Mouse (Mus musculus) cortical plate, adult 2 months (tissue): ENCODE results near the gene Tamm41. TPM values are rescaled to one million over a fixed set of nuclear protein-coding genes. Genes with fewer than 3 reads are reported as not detected.
A peak's percentile ranks its signal among the peaks of the same experiment; 100 is the strongest.

Experiments used
- H3K27ac ChIP-seq: fragments of 200-500 bp; 2 replicates; pipeline ENCODE4 v1.5.1; 2012; ENCODE audit warnings: low read length, control low read depth, inconsistent platforms; ENCODE audit not compliant: insufficient read depth
- H3K4me1 ChIP-seq: fragments of 200-500 bp; 2 replicates; pipeline ENCODE4 v1.6.1; 2011; ENCODE audit warnings: low read length; ENCODE audit not compliant: control insufficient read depth, insufficient read depth
- H3K4me3 ChIP-seq: fragments of 200-500 bp; 2 replicates; pipeline ENCODE4 v1.5.1; 2011; ENCODE audit warnings: mild to moderate bottlenecking, low read length, control low read depth; ENCODE audit not compliant: insufficient read depth
- CTCF ChIP-seq: fragments of 200-500 bp; IDR thresholded peaks from 2 replicates; pipeline ENCODE4 v1.5.1; 2011; ENCODE audit warnings: mild to moderate bottlenecking, control low read depth, low read length; ENCODE audit not compliant: insufficient read depth; ENCODE audit errors: extremely low read depth
- POLR2A ChIP-seq: fragments of 200-500 bp; IDR thresholded peaks from 2 replicates; pipeline ENCODE4 v1.6.1; 2011; ENCODE audit warnings: mild to moderate bottlenecking, low read length, control low read depth; ENCODE audit not compliant: insufficient read depth; ENCODE audit errors: extremely low read depth
- polyA plus RNA-seq: library from polyadenylated mRNA; depleted of rRNA; stranded (reverse); fragments of >200 nt; gene quantifications from 2 replicates; pipeline ENCODE4 v1.2.3, GENCODE M21; 2012

The Tamm41 gene
- polyA plus RNA-seq, 1 experiment, result 18.4 TPM

DNA sequence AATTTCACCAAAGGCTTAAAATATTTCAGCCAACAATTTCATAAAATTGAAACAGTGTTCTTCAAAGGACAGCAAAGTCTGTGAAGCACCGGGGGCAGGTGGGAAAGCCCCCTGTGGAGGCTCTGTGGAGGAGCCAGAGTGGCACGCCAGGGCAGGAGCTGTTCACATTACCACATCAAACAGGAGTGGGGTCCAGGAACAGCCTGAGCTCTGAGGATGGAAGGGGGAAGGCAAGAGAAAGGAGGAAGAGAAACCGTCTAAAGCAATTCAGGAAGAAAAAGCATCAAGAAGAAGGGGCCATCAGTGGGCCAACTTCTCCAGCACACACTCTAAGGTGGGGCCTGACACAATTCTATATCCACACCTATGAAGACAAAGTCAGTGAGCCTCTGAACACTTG lies 31.6 kb downstream of the Tamm41 start:
- no peak overlapping the region for H3K4me3 ChIP-seq
- TF ChIP-seq POLR2A (no peak), CTCF (no peak)
- H3K27ac ChIP-seq, result peak overlapping the region; percentile 2; the same call in 1 of the 2 replicates
- 0 out of 2 replicates have a peak, but pooled peaks cover 1% of the 10 kb centered on the region for H3K4me1 ChIP-seq

GRCm38 (mm10) chr6:115005351-115005890 lies 32.3 kb downstream of the Tamm41 start:
- no peak for TF ChIP-seq POLR2A
- no peak for TF ChIP-seq CTCF
- H3K27ac ChIP-seq, result peak overlapping the region; percentile 9; the same call in 1 of the 2 replicates

GRCm38 (mm10) chr6:115004636-115005035 lies 33.0 kb downstream of the Tamm41 start:
- H3K4me1 ChIP-seq, result 0 out of 2 replicates have a peak, but pooled peaks cover 1% of the 10 kb centered on the region
- H3K4me3 ChIP-seq, result no peak overlapping the region
- H3K27ac ChIP-seq, result 0 out of 2 replicates have a peak overlapping the region, but pooled peaks have one; percentile 9
- peak; percentile 31; the same call in 1 of the 2 replicates for TF ChIP-seq CTCF
- no peak for TF ChIP-seq POLR2A

More at GRCm38 (mm10) chr6:115005351-115005890, 32.3 kb downstream of the Tamm41 start:
- Histone ChIP-seq H3K4me3 (no peak overlapping the region), H3K4me1 (0 out of 2 replicates have a peak, but pooled peaks cover 1% of the 10 kb centered on the region)

- H3K27ac ChIP-seq, result no peak overlapping the region
- no peak for TF ChIP-seq CTCF
- TF ChIP-seq POLR2A, result no peak
- no peak overlapping the region for H3K4me3 ChIP-seq
- H3K4me1 ChIP-seq, result no peaks in the 10 kb centered on the region
Measured at GRCm38 (mm10) chr6:114998374-114999031, 39.2 kb downstream of the Tamm41 start.

GRCm38 (mm10) chr6:114997471-114997870 lies 40.2 kb downstream of the Tamm41 start:
- no peak overlapping the region for H3K27ac ChIP-seq
- H3K4me1 ChIP-seq, result peaks cover 5% of the 10 kb centered on the region; the same call in 1 of the 2 replicates
- TF ChIP-seq CTCF (no peak), POLR2A (no peak)
- no peak overlapping the region for H3K4me3 ChIP-seq

DNA sequence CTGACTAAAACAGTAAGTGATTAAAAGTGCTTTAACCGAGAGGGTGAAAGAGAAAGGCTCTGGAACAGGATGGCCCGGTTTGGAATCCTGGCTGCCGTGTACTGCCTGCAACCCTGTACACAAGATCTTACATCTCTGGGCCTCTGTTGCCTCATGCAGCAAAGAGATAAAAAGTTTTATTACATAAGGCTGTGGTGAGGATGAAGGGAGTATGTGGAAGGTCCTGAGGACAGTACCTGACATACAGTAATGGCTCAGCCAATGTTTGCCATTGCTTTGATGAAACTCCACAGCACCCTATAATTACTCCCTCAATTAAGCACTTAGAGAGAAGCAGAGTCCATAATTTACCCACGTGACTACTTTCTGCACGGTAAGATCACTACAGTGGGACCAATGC lies 40.8 kb downstream of the Tamm41 start:
- TF ChIP-seq POLR2A (no peak), CTCF (no peak)
- Histone ChIP-seq H3K4me1 (peaks cover 5% of the 10 kb centered on the region; the same call in 1 of the 2 replicates), H3K4me3 (no peak overlapping the region), H3K27ac (no peak overlapping the region)

- peak overlapping the region; percentile 78 for H3K27ac ChIP-seq
- no peak for TF ChIP-seq CTCF
- TF ChIP-seq POLR2A, result no peak
- peaks cover 5% of the 10 kb centered on the region; the same call in 1 of the 2 replicates for H3K4me1 ChIP-seq
- H3K4me3 ChIP-seq, result no peak overlapping the region
Measured at GRCm38 (mm10) chr6:114994079-114994478, 43.6 kb downstream of the Tamm41 start.

- Histone ChIP-seq H3K4me1 (peaks cover 5% of the 10 kb centered on the region; the same call in 1 of the 2 replicates), H3K4me3 (no peak overlapping the region), H3K27ac (peak overlapping the region; percentile 78)
- peak; percentile 56; the same call in 1 of the 2 replicates for TF ChIP-seq POLR2A
- TF ChIP-seq CTCF, result no peak
Measured at GRCm38 (mm10) chr6:114993659-114994058, 44.0 kb downstream of the Tamm41 start.

DNA sequence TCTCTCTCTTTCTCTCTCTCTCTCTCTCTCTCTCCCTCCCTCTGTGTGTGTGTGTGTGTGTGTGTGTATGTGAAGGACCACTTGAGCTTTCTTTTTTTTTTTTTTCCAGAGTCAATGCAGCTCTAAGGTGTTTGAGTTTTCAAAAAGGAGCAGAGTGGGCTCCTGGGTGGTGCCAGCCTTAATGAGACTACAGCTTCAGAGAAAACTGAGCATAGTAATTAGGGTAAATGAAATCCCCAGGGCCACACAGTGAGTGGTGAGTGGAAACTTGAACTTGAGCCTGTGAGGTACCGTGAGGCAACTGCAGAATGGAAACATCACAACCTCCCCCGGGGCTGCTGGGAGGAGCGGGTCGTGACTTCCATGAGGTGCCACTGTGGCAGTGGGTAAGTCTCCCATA lies 45.8 kb downstream of the Tamm41 start:
- no peak overlapping the region for H3K27ac ChIP-seq
- TF ChIP-seq POLR2A (no peak), CTCF (no peak)
- H3K4me1 ChIP-seq, result peaks cover 5% of the 10 kb centered on the region; the same call in 1 of the 2 replicates
- H3K4me3 ChIP-seq, result no peak overlapping the region

DNA sequence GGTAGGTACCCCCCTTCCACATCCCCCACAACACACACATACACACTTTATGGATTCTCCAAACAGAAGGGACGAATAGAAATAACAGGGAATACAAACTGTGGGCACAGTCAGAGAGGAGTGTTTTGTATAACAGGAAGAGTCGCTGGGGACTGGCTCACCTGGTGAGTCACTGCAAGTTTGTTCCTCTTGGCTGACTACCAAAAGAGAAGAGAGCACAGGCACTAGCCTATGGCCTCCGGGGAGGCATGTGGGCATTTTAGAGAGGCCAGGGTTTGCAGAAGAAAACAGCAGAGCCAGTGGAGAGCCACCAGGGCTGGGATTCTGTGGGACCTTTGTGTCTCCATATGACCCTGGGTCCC lies 49.1 kb downstream of the Tamm41 start:
- TF ChIP-seq POLR2A (no peak), CTCF (no peak)
- Histone ChIP-seq H3K4me1 (peaks cover 5% of the 10 kb centered on the region; the same call in 1 of the 2 replicates), H3K27ac (no peak overlapping the region), H3K4me3 (no peak overlapping the region)
